Mouse (Mus musculus): Measurements from ENCODE around the gene Mettl26. TPM values are rescaled to one million over a fixed set of nuclear protein-coding genes. Genes with fewer than 3 reads are reported as not detected.

Mettl26 gene
- polyA plus RNA-seq, 1 experiment from 2014 or later, result 64.1 TPM

- Histone ChIP-seq H3K4me3 (ENCODE audit: low read depth, low read length) (no peak overlapping the region), H3K36me3 (ENCODE audit: control insufficient read depth, insufficient read depth, low read length) (peaks cover 49% of the 10 kb centered on the region), H3K4me1 (replicated peaks; ENCODE audit: control insufficient read depth, insufficient read depth, low read length) (peaks cover 44% of the 10 kb centered on the region), H3K9ac (ENCODE audit: low read length) (no peak overlapping the region; the same call in 1 of the 2 replicates), H3K27ac (ENCODE audit: low read depth) (no peak overlapping the region), H3K27me3 (replicated peaks; ENCODE audit: control insufficient read depth, insufficient read depth, low read length) (no peaks in the 10 kb centered on the region), H3K9me3 (ENCODE audit: control insufficient read depth, low read length) (no peaks in the 10 kb centered on the region), H3K4me2 (ENCODE audit: low read length) (peak overlapping the region; percentile 85)
- ATAC-seq (replicated peaks; ENCODE audit: low FRiP score, low TSS enrichment, low read depth) (no peak), DNase-seq (ENCODE audit: low spot score) (no peak)
- 77% methylated on average over 4 of the region's 4 CpGs for WGBS
These were observed 44.6 kb upstream of the Mettl26 start for GRCm38 (mm10) chr17:25830200-25830753.

GRCm38 (mm10) chr17:25830806-25831431 is 44.0 kb upstream of the Mettl26 start:
- 84% methylated on average over 14 of the region's 14 CpGs for WGBS

GRCm38 (mm10) chr17:25831451-25832281 is 43.2 kb upstream of the Mettl26 start:
- no peaks in the 10 kb centered on the region for H3K9me3 ChIP-seq (ENCODE audit: control insufficient read depth, low read length)
- DNase-seq (ENCODE audit: low spot score), result no peak
- H3K36me3 ChIP-seq (ENCODE audit: control insufficient read depth, insufficient read depth, low read length), result peaks cover 40% of the 10 kb centered on the region
- 52% methylated on average over 21 of the region's 21 CpGs for WGBS
- peak overlapping the region; percentile 68 for H3K9ac ChIP-seq (ENCODE audit: low read length)
- peak overlapping the region; percentile 97 for H3K4me2 ChIP-seq (ENCODE audit: low read length)
- peak overlapping the region; percentile 61 for H3K4me3 ChIP-seq (ENCODE audit: low read depth, low read length)
- peaks cover 51% of the 10 kb centered on the region for H3K4me1 ChIP-seq (replicated peaks; ENCODE audit: control insufficient read depth, insufficient read depth, low read length)
- H3K27ac ChIP-seq (ENCODE audit: low read depth), result peak overlapping the region; percentile 94
- no peak for ATAC-seq (replicated peaks; ENCODE audit: low FRiP score, low TSS enrichment, low read depth)
- no peaks in the 10 kb centered on the region for H3K27me3 ChIP-seq (replicated peaks; ENCODE audit: control insufficient read depth, insufficient read depth, low read length)

More at GRCm38 (mm10) chr17:25830806-25831431, 44.0 kb upstream of the Mettl26 start:
- DNase-seq (ENCODE audit: low spot score), result no peak
- Histone ChIP-seq H3K27ac (ENCODE audit: low read depth) (no peak overlapping the region), H3K9me3 (ENCODE audit: control insufficient read depth, low read length) (no peaks in the 10 kb centered on the region), H3K27me3 (replicated peaks; ENCODE audit: control insufficient read depth, insufficient read depth, low read length) (no peaks in the 10 kb centered on the region), H3K9ac (ENCODE audit: low read length) (no peak overlapping the region), H3K4me3 (ENCODE audit: low read depth, low read length) (no peak overlapping the region), H3K4me2 (ENCODE audit: low read length) (peak overlapping the region; percentile 97; the same call in 1 of the 2 replicates), H3K36me3 (ENCODE audit: control insufficient read depth, insufficient read depth, low read length) (peaks cover 46% of the 10 kb centered on the region), H3K4me1 (replicated peaks; ENCODE audit: control insufficient read depth, insufficient read depth, low read length) (peaks cover 44% of the 10 kb centered on the region)
- no peak for ATAC-seq (replicated peaks; ENCODE audit: low FRiP score, low TSS enrichment, low read depth)

- Histone ChIP-seq H3K27me3 (replicated peaks; ENCODE audit: control insufficient read depth, insufficient read depth, low read length) (no peaks in the 10 kb centered on the region), H3K36me3 (ENCODE audit: control insufficient read depth, insufficient read depth, low read length) (peaks cover 34% of the 10 kb centered on the region), H3K4me1 (replicated peaks; ENCODE audit: control insufficient read depth, insufficient read depth, low read length) (peaks cover 55% of the 10 kb centered on the region), H3K27ac (ENCODE audit: low read depth) (peak overlapping the region; percentile 94), H3K4me3 (ENCODE audit: low read depth, low read length) (peak overlapping the region; percentile 61), H3K9ac (ENCODE audit: low read length) (peak overlapping the region; percentile 69), H3K9me3 (ENCODE audit: control insufficient read depth, low read length) (no peaks in the 10 kb centered on the region), H3K4me2 (ENCODE audit: low read length) (peak overlapping the region; percentile 97)
- ATAC-seq (replicated peaks; ENCODE audit: low FRiP score, low TSS enrichment, low read depth), result peak; percentile 87
- DNase-seq (ENCODE audit: low spot score), result peak; percentile 100
- WGBS, result under 1% methylated on average over 77 of the region's 77 CpGs
These were observed 42.2 kb upstream of the Mettl26 start for GRCm38 (mm10) chr17:25832436-25833290.

GRCm38 (mm10) chr17:25833291-25833663 is 41.6 kb upstream of the Mettl26 start, which contains the start of gene Stub1:
Gene Stub1 (minus strand): TSS chr17:25833404.
- no peak for DNase-seq (ENCODE audit: low spot score)
- Histone ChIP-seq H3K9me3 (ENCODE audit: control insufficient read depth, low read length) (no peaks in the 10 kb centered on the region), H3K27ac (ENCODE audit: low read depth) (peak within 1 kb of the TSS; percentile 94), H3K4me1 (replicated peaks; ENCODE audit: control insufficient read depth, insufficient read depth, low read length) (peaks cover 52% of the 10 kb centered on the region), H3K4me2 (ENCODE audit: low read length) (peak within 1 kb of the TSS; percentile 97), H3K4me3 (ENCODE audit: low read depth, low read length) (peak within 1 kb of the TSS; percentile 61), H3K27me3 (replicated peaks; ENCODE audit: control insufficient read depth, insufficient read depth, low read length) (no peaks in the 10 kb centered on the region), H3K36me3 (ENCODE audit: control insufficient read depth, insufficient read depth, low read length) (peaks cover 35% of the 10 kb centered on the region), H3K9ac (ENCODE audit: low read length) (peak within 1 kb of the TSS; percentile 69)
- WGBS, result under 1% methylated on average over 24 of the region's 24 CpGs
- ATAC-seq (replicated peaks; ENCODE audit: low FRiP score, low TSS enrichment, low read depth), result peak; percentile 59

GRCm38 (mm10) chr17:25833961-25834594 is 40.8 kb upstream of the Mettl26 start:
- H3K4me2 ChIP-seq (ENCODE audit: low read length), result peak overlapping the region; percentile 73
- no peak for ATAC-seq (replicated peaks; ENCODE audit: low FRiP score, low TSS enrichment, low read depth)
- peak overlapping the region; percentile 61 for H3K4me3 ChIP-seq (ENCODE audit: low read depth, low read length)
- H3K36me3 ChIP-seq (ENCODE audit: control insufficient read depth, insufficient read depth, low read length), result peaks cover 41% of the 10 kb centered on the region
- WGBS, result 21% methylated on average over 6 of the region's 6 CpGs
- no peaks in the 10 kb centered on the region for H3K9me3 ChIP-seq (ENCODE audit: control insufficient read depth, low read length)
- no peak for DNase-seq (ENCODE audit: low spot score)
- peaks cover 49% of the 10 kb centered on the region for H3K4me1 ChIP-seq (replicated peaks; ENCODE audit: control insufficient read depth, insufficient read depth, low read length)
- H3K27me3 ChIP-seq (replicated peaks; ENCODE audit: control insufficient read depth, insufficient read depth, low read length), result no peaks in the 10 kb centered on the region
- H3K9ac ChIP-seq (ENCODE audit: low read length), result peak overlapping the region; percentile 69
- peak overlapping the region; percentile 94 for H3K27ac ChIP-seq (ENCODE audit: low read depth)

- H3K36me3 ChIP-seq (ENCODE audit: control insufficient read depth, insufficient read depth, low read length), result peaks cover 47% of the 10 kb centered on the region
- H3K4me3 ChIP-seq (ENCODE audit: low read depth, low read length), result peak overlapping the region; percentile 61; the same call in 1 of the 2 replicates
- ATAC-seq (replicated peaks; ENCODE audit: low FRiP score, low TSS enrichment, low read depth) (no peak), DNase-seq (ENCODE audit: low spot score) (no peak)
- H3K27ac ChIP-seq (ENCODE audit: low read depth), result no peak overlapping the region
- H3K9me3 ChIP-seq (ENCODE audit: control insufficient read depth, low read length), result no peaks in the 10 kb centered on the region
- H3K4me2 ChIP-seq (ENCODE audit: low read length), result peak overlapping the region; percentile 73
- peak overlapping the region; percentile 69; the same call in 1 of the 2 replicates for H3K9ac ChIP-seq (ENCODE audit: low read length)
- 83% methylated on average over 12 of the region's 12 CpGs for WGBS
- H3K4me1 ChIP-seq (replicated peaks; ENCODE audit: control insufficient read depth, insufficient read depth, low read length), result peaks cover 46% of the 10 kb centered on the region
- H3K27me3 ChIP-seq (replicated peaks; ENCODE audit: control insufficient read depth, insufficient read depth, low read length), result no peaks in the 10 kb centered on the region
These were observed 40.2 kb upstream of the Mettl26 start for GRCm38 (mm10) chr17:25834595-25835222.
